Mouse (Mus musculus) subcutaneous adipose tissue, adult 2 months (tissue): ENCODE data around the gene Gm2056. TPM values are rescaled to one million over a fixed set of nuclear protein-coding genes. Genes with fewer than 3 reads are reported as not detected.

Experiments
- polyA plus RNA-seq: library from polyadenylated mRNA; depleted of rRNA; stranded (reverse); fragments of >200 nt; gene quantifications from 2 replicates; pipeline ENCODE4 v1.2.3, GENCODE M21; 2012; ENCODE audit warnings: low replicate concordance; rRNA removed

Gene Gm2056
- polyA plus RNA-seq, result not detected in 2 replicates

DNA sequence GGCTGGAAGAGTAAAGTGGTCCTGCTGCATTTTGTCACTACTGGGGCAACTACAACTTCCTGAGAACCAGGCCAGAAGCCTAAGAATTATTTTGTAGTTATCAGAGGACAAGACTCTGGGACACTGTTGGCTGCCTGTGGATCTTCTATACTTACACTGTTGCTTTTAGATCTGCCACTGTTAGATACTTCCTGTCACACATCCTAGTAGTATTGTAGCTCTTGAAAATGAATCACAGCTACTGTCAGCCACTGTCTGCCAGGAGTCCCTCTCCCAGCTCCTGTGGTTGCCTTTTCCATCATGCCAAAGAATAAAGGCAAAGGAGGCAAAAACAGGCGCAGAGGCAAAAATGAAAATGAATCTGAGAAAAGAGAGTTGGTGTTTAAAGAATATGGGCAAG lies at the start of gene Gm2056:
TSS of gene Gm2056 (plus strand) at position 301 of the 400 bp plus-strand sequence.

GRCm38 (mm10) chr12:88011548-88011947 lies 15.3 kb upstream of the Gm2056 start, which contains the start of gene Gm2075:
Gene Gm2075 (plus strand): TSS chr12:88011848.

GRCm38 (mm10) chr12:88018671-88019070 lies 8.1 kb upstream of the Gm2056 start, which contains the start of gene Gm6803:
Gene Gm6803 (minus strand): TSS chr12:88018771.

Other genes with a start within 250 kb of the Gm2056 start
- not detected in 2 replicates for gene Gm21936, start 231.5 kb upstream of the Gm2056 start, polyA plus RNA-seq
- not detected in 2 replicates for gene BB287469, start 210.4 kb upstream of the Gm2056 start, polyA plus RNA-seq
- gene Gm2001, start 184.7 kb upstream of the Gm2056 start, polyA plus RNA-seq, result not detected in 2 replicates
- not detected in 2 replicates for gene Gm2016, start 152.9 kb upstream of the Gm2056 start, polyA plus RNA-seq
- not detected in 2 replicates for gene Gm2022, start 131.6 kb upstream of the Gm2056 start, polyA plus RNA-seq
- gene Gm2035, start 107.1 kb upstream of the Gm2056 start, polyA plus RNA-seq, result not detected in 2 replicates
- not detected in 2 replicates for gene Gm2042, start 72.9 kb upstream of the Gm2056 start, polyA plus RNA-seq
- not detected in 2 replicates for gene Gm2075, start 15.2 kb upstream of the Gm2056 start, polyA plus RNA-seq
- not detected in 2 replicates for gene Gm6803, start 8.2 kb upstream of the Gm2056 start, polyA plus RNA-seq
- not detected in 2 replicates for gene Gm16368, start 56.7 kb downstream of the Gm2056 start, polyA plus RNA-seq
- gene Gm10436, start 155.1 kb downstream of the Gm2056 start, polyA plus RNA-seq, result not detected in 2 replicates
- not detected in 2 replicates for gene Gm8332, start 223.1 kb downstream of the Gm2056 start, polyA plus RNA-seq
- not detected in 2 replicates for gene Gm5662, start 247.5 kb downstream of the Gm2056 start, polyA plus RNA-seq